In genomic region chr14:25824995-25825394, GRCm38 (mm10) we compare ENCODE assay signal across 24 mouse cellular contexts. TPM values are rescaled to one million over a fixed set of nuclear protein-coding genes. Genes with fewer than 3 reads are reported as not detected.
A peak's percentile ranks its signal among the peaks of the same experiment; 100 is the strongest.
DNase-seq lines count a peak whose midpoint lies in the region; ATAC-seq and TF ChIP-seq lines count a peak whose summit lies in the region.
"Had no signal": no experiment of that assay in that cellular context is flagged by ENCODE, and none has a peak within 500 bp of the region (broad histone marks: within the 10 kb centered on the region; RNA-seq: fewer than 3 reads in every experiment).

No protein-coding gene starts in this region.

- peak; percentile 64 for DNase-seq in R1 (ENCODE audit: low read depth, low spot score)
- DNase-seq in spleen, postnatal 14 days (ENCODE audit: low spot score in 2 of 2) = no peak
- DNase-seq in layer of hippocampus, postnatal 36 days = no peak
- DNase-seq: adrenal gland, adult 8-10 months; adrenal gland, postnatal 14 days; adrenal gland, postnatal 36 days; B cell, adult 2 months; cerebellum, adult 11-12 months; cerebellum, adult 2 months; cerebellum, adult 9-10 months; cerebellum, postnatal 10 days; cerebellum, postnatal 25 days; forebrain, postnatal 0 days had no signal

- no peak overlapping the region for H3K4me3 ChIP-seq in intestine, embryonic 16.5 days (ENCODE audit: low read length)
- H3K4me3 ChIP-seq in intestine, postnatal 0 days (ENCODE audit: low read depth, low read length) = no peak overlapping the region
- peak overlapping the region; percentile 50 for H3K4me3 ChIP-seq in E14TG2a.4 (replicated peaks; ENCODE audit: low read length)
- H3K4me3 ChIP-seq: embryonic facial prominence, embryonic 10.5 days; embryonic facial prominence, embryonic 12.5 days; forebrain, embryonic 13.5 days; forebrain, embryonic 15.5 days had no signal

- 58% methylated on average over 5 of the region's 5 CpGs for WGBS in intestine, embryonic 16.5 days
- 51% methylated on average over 5 of the region's 5 CpGs for WGBS in intestine, postnatal 0 days

- H3K27ac ChIP-seq in intestine, embryonic 16.5 days (ENCODE audit: low read length) = 0 out of 2 replicates have a peak overlapping the region, but pooled peaks have one; percentile 23
- no peak overlapping the region for H3K27ac ChIP-seq in intestine, postnatal 0 days (ENCODE audit: low read depth, low read length)
- H3K27ac ChIP-seq: embryonic facial prominence, embryonic 10.5 days; embryonic facial prominence, embryonic 12.5 days; forebrain, embryonic 13.5 days; forebrain, embryonic 15.5 days had no signal

- no peaks in the 10 kb centered on the region for H3K27me3 ChIP-seq in intestine, embryonic 16.5 days (replicated peaks; ENCODE audit: control insufficient read depth, insufficient read depth, low read length)
- no peaks in the 10 kb centered on the region for H3K27me3 ChIP-seq in intestine, postnatal 0 days (replicated peaks; ENCODE audit: control insufficient read depth, insufficient read depth, low read length)
- H3K27me3 ChIP-seq in E14TG2a.4 (ENCODE audit: insufficient read depth, low read length) = no peaks in the 10 kb centered on the region
- H3K27me3 ChIP-seq: embryonic facial prominence, embryonic 12.5 days; forebrain, embryonic 13.5 days; forebrain, embryonic 15.5 days had no signal

- H3K9ac ChIP-seq in intestine, embryonic 16.5 days (ENCODE audit: low read depth, low read length) = no peak overlapping the region
- no peak overlapping the region for H3K9ac ChIP-seq in intestine, postnatal 0 days (ENCODE audit: low read depth, low read length)
- H3K9ac ChIP-seq: embryonic facial prominence, embryonic 12.5 days; forebrain, embryonic 13.5 days; forebrain, embryonic 15.5 days; forebrain, postnatal 0 days had no signal

- ATAC-seq in intestine, embryonic 16.5 days = no peak
- no peak for ATAC-seq in intestine, postnatal 0 days
- ATAC-seq: activated CD4-positive, CD25-positive, alpha-beta regulatory T cell, adult 4 months; CD4-positive, CD25-positive, alpha-beta regulatory T cell, adult 4 months; forebrain, embryonic 13.5 days; forebrain, embryonic 15.5 days; forebrain, postnatal 0 days; Patski had no signal

- H3K4me2 ChIP-seq in intestine, embryonic 16.5 days (ENCODE audit: low read depth, low read length) = no peak overlapping the region
- H3K4me2 ChIP-seq in intestine, postnatal 0 days (replicated peaks; ENCODE audit: low read depth) = no peak overlapping the region
- H3K4me2 ChIP-seq: embryonic facial prominence, embryonic 12.5 days; forebrain, embryonic 13.5 days; forebrain, embryonic 15.5 days had no signal

- TF ChIP-seq CTCF in intestine, postnatal 0 days (IDR thresholded peaks at IDR 0.05; ENCODE audit: low read depth) = no peak
- no peak for TF ChIP-seq CTCF in E14TG2a.4 (conservative IDR thresholded peaks at IDR 0.05; ENCODE audit: low read length)

- H3K36me3 ChIP-seq in intestine, embryonic 16.5 days (ENCODE audit: control insufficient read depth, insufficient read depth, low read length) = no peaks in the 10 kb centered on the region
- H3K36me3 ChIP-seq in intestine, postnatal 0 days (ENCODE audit: control insufficient read depth, insufficient read depth) = no peaks in the 10 kb centered on the region
- H3K36me3 ChIP-seq in E14TG2a.4 (ENCODE audit: insufficient read depth, low read length) = no peaks in the 10 kb centered on the region
- H3K36me3 ChIP-seq: embryonic facial prominence, embryonic 10.5 days; embryonic facial prominence, embryonic 12.5 days; forebrain, embryonic 15.5 days; G1E had no signal

- no peaks in the 10 kb centered on the region for H3K9me3 ChIP-seq in intestine, embryonic 16.5 days (ENCODE audit: control insufficient read depth, low read length)
- H3K9me3 ChIP-seq in intestine, postnatal 0 days (ENCODE audit: control insufficient read depth) = no peaks in the 10 kb centered on the region
- H3K9me3 ChIP-seq in E14TG2a.4 (ENCODE audit: low read length) = peaks cover 11% of the 10 kb centered on the region
- H3K9me3 ChIP-seq: embryonic facial prominence, embryonic 10.5 days; embryonic facial prominence, embryonic 12.5 days; forebrain, embryonic 13.5 days; forebrain, embryonic 15.5 days; G1E had no signal

- peaks cover 11% of the 10 kb centered on the region; the same call in 1 of the 2 replicates for H3K4me1 ChIP-seq in intestine, embryonic 16.5 days (ENCODE audit: control insufficient read depth, insufficient read depth, low read length)
- H3K4me1 ChIP-seq in intestine, postnatal 0 days (replicated peaks; ENCODE audit: control insufficient read depth, insufficient read depth, low read length) = no peaks in the 10 kb centered on the region; the same call in 1 of the 2 replicates
- peaks cover 51% of the 10 kb centered on the region for H3K4me1 ChIP-seq in E14TG2a.4 (replicated peaks; ENCODE audit: low read depth, low read length)
- H3K4me1 ChIP-seq: embryonic facial prominence, embryonic 12.5 days; forebrain, embryonic 13.5 days; forebrain, embryonic 15.5 days had no signal

RNA-seq across cellular contexts. Expression of gene Anxa11, which starts 17.0 kb away (rescaled TPM):
- 95.3 and 105 TPM in 2 replicates for polyA plus RNA-seq in intestine, embryonic 16.5 days (2015; fragmentation: Nextera tagmentation; extraction: Ambion mirVana)
- 82.3 and 86.7 TPM in 2 replicates for polyA plus RNA-seq in intestine, postnatal 0 days (2015; fragmentation: Nextera tagmentation; extraction: Ambion mirVana)
- 10 to 100 TPM; 70.0 to 81.0 TPM for total RNA-seq in layer of hippocampus, postnatal 36 days (2021)

RNA-seq across cellular contexts. Expression of gene Zcchc24, which starts 56.2 kb away (rescaled TPM):
- polyA plus RNA-seq in intestine, embryonic 16.5 days (2015; fragmentation: Nextera tagmentation; extraction: Ambion mirVana) = 9.1 and 10.0 TPM in 2 replicates
- 10.3 and 12.1 TPM in 2 replicates for polyA plus RNA-seq in intestine, postnatal 0 days (2015; fragmentation: Nextera tagmentation; extraction: Ambion mirVana)
- 10 to 100 TPM; 53.5 to 60.2 TPM for total RNA-seq in layer of hippocampus, postnatal 36 days (2021)
- polyA plus RNA-seq: G1E had no signal
